9 mouse cellular contexts compared by ENCODE assay signal in the genomic region with DNA sequence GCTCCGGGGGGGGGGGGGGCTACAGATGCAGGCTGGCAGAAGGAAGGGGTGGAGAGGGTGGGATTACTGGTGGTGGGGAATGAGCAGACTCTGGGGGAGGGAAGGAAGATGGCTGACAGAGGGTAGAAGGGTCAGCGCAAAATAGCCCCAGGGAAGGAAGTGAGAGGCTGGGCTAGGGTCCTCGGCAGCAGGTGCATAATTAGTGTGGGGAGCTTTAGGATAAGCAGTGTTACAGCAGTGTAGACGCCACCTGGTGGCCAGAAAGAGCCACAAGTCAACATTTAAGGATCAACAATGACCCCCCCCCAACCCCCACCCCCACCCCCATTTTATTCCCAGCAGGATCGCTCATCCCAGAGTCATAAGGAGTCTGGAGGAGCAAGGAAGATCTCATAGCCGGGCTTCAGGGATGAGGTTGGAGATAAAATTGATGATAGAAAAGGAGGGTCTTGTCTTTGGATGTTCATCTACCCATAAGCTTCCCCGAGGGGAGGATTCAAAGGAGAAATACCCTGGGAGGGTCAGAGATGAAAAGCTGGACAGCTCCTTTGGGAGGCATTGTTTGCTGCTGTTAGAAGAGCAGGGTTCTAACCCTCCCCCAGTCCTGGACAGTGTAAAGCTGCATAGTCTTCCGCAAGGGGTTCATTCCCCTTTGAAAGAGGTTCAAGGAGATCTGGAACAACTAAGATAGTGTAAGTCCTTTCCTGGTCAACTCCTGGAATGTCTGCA. TPM values are rescaled to one million over a fixed set of nuclear protein-coding genes. Genes with fewer than 3 reads are reported as not detected.
DNase-seq lines count a peak whose midpoint lies in the region; ATAC-seq lines count a peak whose summit lies in the region.
"Had no signal": no experiment of that assay in that cellular context is flagged by ENCODE, and none has a peak within 500 bp of the region (broad histone marks: within the 10 kb centered on the region; RNA-seq: fewer than 3 reads in every experiment).

No protein-coding gene starts in this region.

- ATAC-seq in neural tube, embryonic 12.5 days (ENCODE audit: low FRiP score, low read depth): peak; percentile 39

- no peak overlapping the region for H3K4me3 ChIP-seq in neural tube, embryonic 12.5 days
- H3K4me3 ChIP-seq: embryonic facial prominence, embryonic 13.5 days; limb, embryonic 12.5 days had no signal

- H3K9me3 ChIP-seq in neural tube, embryonic 12.5 days: no peaks in the 10 kb centered on the region
- H3K9me3 ChIP-seq: embryonic facial prominence, embryonic 13.5 days; limb, embryonic 12.5 days had no signal

- DNase-seq in left cerebral cortex, postnatal 14 days (ENCODE audit: low spot score in 2 of 2): peak; percentile 65 to 68
- no peak for DNase-seq in left cerebral cortex, postnatal 10 days (ENCODE audit: extremely low spot score in 1 of 2, low spot score in 2 of 2)
- peak; percentile 79 for DNase-seq in R1 (ENCODE audit: low read depth, low spot score)
- DNase-seq in embryo, embryonic 10 days (ENCODE audit: low spot score): peak; percentile 76
- peak; percentile 73 for DNase-seq in kidney, postnatal 10 days
- DNase-seq in spleen, postnatal 4 days (ENCODE audit: low spot score in 2 of 2): no peak

- no peak overlapping the region for H3K9ac ChIP-seq in neural tube, embryonic 12.5 days
- H3K9ac ChIP-seq: embryonic facial prominence, embryonic 13.5 days; limb, embryonic 12.5 days had no signal

- H3K36me3 ChIP-seq in neural tube, embryonic 12.5 days: peaks cover 35% of the 10 kb centered on the region

- peak overlapping the region; percentile 37 for H3K27ac ChIP-seq in neural tube, embryonic 12.5 days
- H3K27ac ChIP-seq: embryonic facial prominence, embryonic 13.5 days; limb, embryonic 12.5 days had no signal

- peak overlapping the region; percentile 28 for H3K4me2 ChIP-seq in neural tube, embryonic 12.5 days (replicated peaks)
- H3K4me2 ChIP-seq: embryonic facial prominence, embryonic 13.5 days; limb, embryonic 12.5 days had no signal

- peaks cover 40% of the 10 kb centered on the region for H3K4me1 ChIP-seq in neural tube, embryonic 12.5 days

- 11% methylated on average over 8 of the region's 8 CpGs for WGBS in neural tube, embryonic 12.5 days

- intact Hi-C loops in left cerebral cortex, postnatal 14 days (cut with DNase I): loop anchor here (1.0 to 5.0 kb wide), 3 partner anchors 24 to 199 kb away; a partner anchor contains a TSS
- intact Hi-C loops in left cerebral cortex, postnatal 10 days (cut with DNase I): loop anchor here (1.0 to 5.0 kb wide), 2 partner anchors 23 to 199 kb away; no protein-coding TSS in a partner anchor

- H3K27me3 ChIP-seq in neural tube, embryonic 12.5 days (replicated peaks): peaks cover 48% of the 10 kb centered on the region

RNA-seq across cellular contexts. Expression of a gene that starts 2.4 kb away (rescaled TPM):
- total RNA-seq in left cerebral cortex, postnatal 14 days (2021): 1 to 10 TPM; 4.4 to 7.4 TPM
- 1 to 10 TPM; 5.8 to 8.5 TPM for total RNA-seq in left cerebral cortex, postnatal 10 days (2021)
- polyA plus RNA-seq in neural tube, embryonic 12.5 days (2016; fragmentation: Nextera tagmentation; extraction: Ambion mirVana): 112 and 125 TPM in 2 replicates

RNA-seq across cellular contexts. Expression of a gene that starts 14.5 kb away (rescaled TPM):
- 10 to 100 TPM; 27.5 to 32.9 TPM for total RNA-seq in left cerebral cortex, postnatal 14 days (2021)
- 10 to 100 TPM; 28.3 to 32.8 TPM for total RNA-seq in left cerebral cortex, postnatal 10 days (2021)
- polyA plus RNA-seq in neural tube, embryonic 12.5 days (2016; fragmentation: Nextera tagmentation; extraction: Ambion mirVana): 74.2 and 76.9 TPM in 2 replicates

RNA-seq across cellular contexts. Expression of a gene that starts 22.0 kb away (rescaled TPM):
- 1 to 10 TPM; 7.4 to 8.9 TPM for total RNA-seq in left cerebral cortex, postnatal 14 days (2021)
- total RNA-seq in left cerebral cortex, postnatal 10 days (2021): 1 to 10 TPM; 6.0 to 7.0 TPM
- polyA plus RNA-seq in neural tube, embryonic 12.5 days (2016; fragmentation: Nextera tagmentation; extraction: Ambion mirVana): 7.3 and 7.6 TPM in 2 replicates

RNA-seq across cellular contexts. Expression of a gene that starts 35.3 kb away (rescaled TPM):
- total RNA-seq in left cerebral cortex, postnatal 14 days (2021): 10 to 100 TPM in 1 of 2 experiments, 1 to 10 TPM in 1; 3.0 to 10.0 TPM
- 1 to 10 TPM; 4.1 to 7.5 TPM for total RNA-seq in left cerebral cortex, postnatal 10 days (2021)
- 4.3 and 5.8 TPM in 2 replicates for polyA plus RNA-seq in neural tube, embryonic 12.5 days (2016; fragmentation: Nextera tagmentation; extraction: Ambion mirVana)

Comparison
In these comparisons a context has a peak if more than half of its experiments do, and no peak if none do; other contexts are left out.
1. DNase-seq: peak in left cerebral cortex, postnatal 14 days (2 of 2), R1 (single experiment), embryo, embryonic 10 days (single experiment) and kidney, postnatal 10 days (single experiment); none in left cerebral cortex, postnatal 10 days (0 of 2) and spleen, postnatal 4 days (0 of 2).